Mouse (Mus musculus): Measurements from ENCODE around the gene Rbm41.

Rbm41 gene

DNA sequence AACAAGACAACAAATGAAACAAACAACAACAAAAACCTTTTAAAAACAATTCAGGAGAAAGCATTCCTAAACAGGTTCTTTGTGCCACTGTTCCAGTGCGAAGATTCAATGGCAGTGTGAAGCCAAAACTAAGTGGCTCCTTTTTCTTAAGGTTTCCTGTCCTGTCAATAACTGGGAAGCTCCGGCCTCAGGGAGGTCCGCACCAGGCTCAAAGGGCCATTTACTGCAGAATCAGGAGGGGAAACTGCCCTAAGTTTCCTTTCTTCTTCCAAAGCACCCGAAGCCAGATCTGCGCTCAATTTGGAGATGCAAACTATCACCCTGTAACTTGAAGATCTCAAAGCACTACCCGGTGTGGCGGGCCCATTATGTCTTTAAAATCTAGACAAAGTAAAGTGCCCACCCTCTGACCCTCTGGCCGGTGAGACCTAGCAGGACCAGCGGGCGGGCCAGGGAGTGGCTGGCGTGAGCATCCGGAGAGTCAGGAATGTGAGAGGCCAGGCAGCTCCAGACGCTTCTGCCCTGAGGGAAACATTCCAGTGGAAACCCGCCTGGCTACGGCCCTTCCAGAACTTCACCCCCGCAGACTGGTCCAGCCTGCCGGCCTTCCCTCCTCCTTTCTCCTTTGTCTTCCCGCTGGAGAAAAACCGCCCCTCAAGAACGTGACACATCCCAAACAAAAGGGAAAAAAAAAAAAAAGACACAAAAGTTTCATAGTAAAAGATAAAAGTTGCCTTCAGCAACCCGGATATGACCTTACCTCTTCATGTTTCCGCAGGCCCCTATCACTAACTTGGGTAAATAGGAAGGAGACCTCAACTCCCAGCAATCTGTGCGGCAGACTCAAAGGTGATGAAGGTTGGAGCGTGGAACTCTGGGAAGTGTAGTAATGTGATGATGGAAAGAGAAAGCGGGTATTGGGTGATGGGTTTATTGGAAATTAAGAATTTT is at the start of gene Rbm41:
Gene Rbm41, minus strand, starts transcription at position 856 of the 951 bp plus-strand sequence.
- peak; percentile 14 to 16 for DNase-seq (ENCODE audit: low spot score in 2 of 2)

- no peak for DNase-seq (ENCODE audit: low spot score in 2 of 2)
Measured at GRCm38 (mm10) chrX:139998691-139999065, 283 bp upstream of the Rbm41 start.

GRCm38 (mm10) chrX:139982115-139982514 is 16.3 kb downstream of the Rbm41 start:
- no peak for DNase-seq (ENCODE audit: low spot score in 2 of 2)

DNA sequence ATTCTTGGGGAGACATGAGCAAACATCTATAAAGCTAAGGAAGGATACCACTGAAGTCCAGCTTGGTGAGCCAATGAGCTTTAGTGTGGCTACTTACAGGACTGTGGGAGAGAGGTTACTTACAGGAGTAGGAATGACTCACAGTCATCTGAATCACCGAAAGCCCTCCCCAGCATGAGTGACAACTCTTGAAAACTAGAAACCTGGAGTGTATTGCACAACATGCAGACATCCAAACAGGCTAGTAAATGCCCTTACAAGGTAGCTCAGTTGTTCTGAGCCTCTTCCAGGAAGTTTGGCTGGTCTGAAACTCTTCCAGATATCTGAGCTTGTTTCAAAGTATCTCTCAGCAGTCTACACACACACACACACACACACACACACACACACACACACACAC is 64.9 kb downstream of the Rbm41 start:
- no peak for DNase-seq (ENCODE audit: low spot score in 2 of 2)

DNA sequence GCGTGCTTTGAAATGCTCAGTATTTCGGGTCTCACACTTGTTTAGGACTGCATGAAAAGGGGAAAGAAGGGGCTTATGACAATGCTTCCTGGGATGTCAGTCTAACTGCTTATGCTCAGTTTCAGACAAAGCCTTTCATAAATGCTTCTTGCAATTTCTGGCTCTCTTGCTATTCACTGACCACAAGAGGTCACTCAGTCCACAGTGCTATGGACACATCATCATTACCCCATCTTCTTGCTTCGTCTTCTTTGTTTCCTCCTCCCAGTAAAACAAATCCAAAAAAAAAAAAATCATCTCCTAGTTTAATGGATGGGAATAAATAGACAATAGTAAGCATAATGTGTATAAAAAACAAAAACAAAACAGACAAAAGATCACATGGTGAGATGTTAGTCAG is 65.9 kb downstream of the Rbm41 start:
- no peak for DNase-seq (ENCODE audit: low spot score in 2 of 2)

GRCm38 (mm10) chrX:139920572-139920971 is 77.8 kb downstream of the Rbm41 start:
- DNase-seq (ENCODE audit: low spot score in 2 of 2): no peak

GRCm38 (mm10) chrX:139891387-139891786 is 107.0 kb downstream of the Rbm41 start:
- DNase-seq (ENCODE audit: low spot score in 2 of 2): no peak

- DNase-seq (ENCODE audit: low spot score in 2 of 2): no peak
Measured at GRCm38 (mm10) chrX:139883221-139883620, 115.2 kb downstream of the Rbm41 start.

- DNase-seq (ENCODE audit: low spot score in 2 of 2): no peak
Measured at GRCm38 (mm10) chrX:139877936-139878335, 120.5 kb downstream of the Rbm41 start.

GRCm38 (mm10) chrX:139877105-139877504 is 121.3 kb downstream of the Rbm41 start:
- DNase-seq (ENCODE audit: low spot score in 2 of 2): no peak

DNA sequence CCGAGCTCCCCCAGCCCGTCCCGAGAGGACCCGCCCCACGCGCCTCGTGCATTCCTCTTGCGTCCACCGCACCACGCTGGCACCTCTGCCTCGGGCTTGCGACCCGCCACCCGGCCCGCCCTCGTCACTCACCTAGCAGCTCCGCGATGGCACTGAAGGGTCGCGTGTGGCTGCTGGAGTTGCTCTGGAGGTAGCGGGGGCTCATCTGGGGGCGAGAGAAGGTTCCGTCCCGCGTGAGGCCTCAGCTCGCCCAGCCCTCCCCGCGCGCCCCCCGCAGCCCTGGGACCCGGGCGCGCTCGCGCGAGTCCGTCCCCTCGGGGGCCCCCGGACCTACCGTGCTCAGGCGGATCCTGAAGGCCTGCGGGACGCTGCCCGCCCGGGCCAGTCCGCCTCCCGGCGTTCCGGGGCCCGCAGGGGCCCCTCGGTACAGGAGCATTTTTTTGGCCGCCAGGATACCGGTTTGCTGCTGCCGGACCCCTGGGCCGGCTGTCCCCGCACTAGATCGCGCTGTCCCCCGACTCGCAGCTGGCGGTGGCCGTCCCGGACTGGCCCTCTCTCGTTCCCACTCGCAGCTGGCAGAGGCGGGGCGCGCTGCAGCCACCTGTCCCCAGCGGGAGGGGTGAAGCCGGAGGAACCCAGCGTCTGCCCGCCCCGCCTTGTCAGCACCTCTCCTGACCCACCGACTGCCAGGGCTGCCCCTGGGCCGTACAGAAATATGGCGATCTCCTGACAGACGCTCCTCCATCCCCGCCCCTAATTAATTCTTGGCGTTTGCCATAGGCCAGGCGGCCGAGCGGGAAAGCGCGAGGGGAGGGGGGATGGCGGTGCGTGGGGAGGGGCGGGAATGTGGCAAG is 127.2 kb downstream of the Rbm41 start, which contains the start of gene Morc4:
Gene Morc4, minus strand, starts transcription at position 740 of the 854 bp plus-strand sequence.
- DNase-seq (ENCODE audit: low spot score in 2 of 2): peak; percentile 18 to 51

DNA sequence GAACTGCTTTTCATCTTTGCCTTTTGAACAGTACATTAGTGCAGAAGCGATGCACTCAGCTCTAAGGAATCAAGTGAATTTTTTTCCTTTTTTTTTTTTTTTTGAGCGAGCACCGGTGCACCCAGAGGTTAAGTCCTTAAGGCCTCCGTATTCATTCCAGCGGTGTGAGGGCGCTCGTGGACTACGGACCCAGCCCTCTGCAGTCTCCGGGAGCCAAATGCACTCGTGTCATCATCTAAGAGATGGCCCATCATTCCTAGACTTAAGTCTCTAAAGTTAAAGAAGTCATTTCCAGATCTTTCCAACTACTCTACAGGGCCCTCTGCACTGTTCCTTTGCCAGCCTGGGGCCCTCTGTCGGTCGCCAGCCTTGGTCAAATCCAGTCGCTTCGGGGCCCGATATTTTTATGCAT is 128.1 kb downstream of the Rbm41 start:
- peak in 1 of 2 experiments; percentile 3 for DNase-seq (ENCODE audit: low spot score in 2 of 2)

- no peak for DNase-seq (ENCODE audit: low spot score in 2 of 2)
Measured at GRCm38 (mm10) chrX:139859402-139859801, 139.0 kb downstream of the Rbm41 start.

DNA sequence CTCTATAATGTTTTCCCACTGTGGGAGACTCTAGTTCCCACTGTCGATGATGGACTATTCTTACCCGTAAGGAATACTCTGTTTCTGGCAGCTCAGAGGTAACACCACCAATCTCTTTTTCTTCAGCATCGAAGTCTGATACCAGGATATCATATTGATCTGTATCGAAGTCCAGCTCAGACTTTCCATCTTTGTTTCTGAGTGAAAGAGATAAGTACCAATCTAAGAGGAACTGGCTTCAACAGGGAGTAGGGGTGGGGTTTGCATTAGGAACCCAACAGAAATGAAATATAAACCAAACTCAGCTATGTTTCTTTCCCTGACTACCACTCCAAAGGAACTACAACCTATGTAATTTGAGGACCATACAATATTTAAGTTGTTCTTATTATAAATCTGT is 143.6 kb downstream of the Rbm41 start:
- no peak for DNase-seq (ENCODE audit: low spot score in 2 of 2)

DNA sequence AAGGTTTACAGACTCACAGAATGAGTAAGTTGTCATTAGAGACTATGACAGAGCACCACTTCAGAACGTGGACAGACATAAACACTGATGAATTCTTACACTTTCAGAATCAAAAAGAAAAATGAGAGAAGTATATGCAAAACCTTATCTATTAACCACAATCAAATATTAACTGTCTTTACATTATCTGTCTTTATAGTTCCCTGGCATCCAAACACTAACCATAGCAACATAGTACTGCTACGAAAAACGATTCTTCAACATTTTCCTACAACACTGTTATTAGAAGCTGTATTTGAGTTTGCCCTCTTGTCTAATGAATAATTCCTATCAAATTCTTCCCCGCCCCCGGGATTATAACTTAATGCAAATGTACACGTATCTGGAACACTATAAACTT is 157.3 kb downstream of the Rbm41 start:
- no peak for DNase-seq (ENCODE audit: low spot score in 2 of 2)

All from urinary bladder, adult 18-20 months (tissue).